Mouse (Mus musculus) spleen, embryonic (tissue): ENCODE measurements around the gene Eif4e.

Source experiments
- CTCF ChIA-PET: fragments of 350-600 bp; sonication (Branson Sonifier 250); formaldehyde crosslinking; loops from one replicate; lab custom pipeline; 2022; lab: Charles Lee

Eif4e gene

DNA sequence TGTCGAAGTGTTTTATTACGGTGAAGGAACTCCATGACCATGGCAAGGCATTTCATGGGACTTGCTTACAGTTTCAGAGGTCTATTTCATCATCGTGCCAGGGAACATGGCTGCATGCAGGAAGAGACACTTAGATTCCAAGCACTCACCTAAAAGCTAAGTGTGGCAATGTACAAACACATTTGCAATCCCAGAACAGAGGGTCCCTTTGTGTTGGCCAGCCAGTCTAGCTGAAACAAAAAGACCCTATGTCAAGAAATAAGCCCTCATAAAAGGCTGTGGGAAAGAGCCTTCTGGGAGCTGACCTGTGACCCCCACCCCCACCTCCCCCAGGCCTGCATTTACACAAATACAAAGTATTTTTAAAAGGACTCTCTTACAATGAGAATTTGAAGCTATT is 34.9 kb downstream of the Eif4e start:
- CTCF ChIA-PET = no interaction called here

DNA sequence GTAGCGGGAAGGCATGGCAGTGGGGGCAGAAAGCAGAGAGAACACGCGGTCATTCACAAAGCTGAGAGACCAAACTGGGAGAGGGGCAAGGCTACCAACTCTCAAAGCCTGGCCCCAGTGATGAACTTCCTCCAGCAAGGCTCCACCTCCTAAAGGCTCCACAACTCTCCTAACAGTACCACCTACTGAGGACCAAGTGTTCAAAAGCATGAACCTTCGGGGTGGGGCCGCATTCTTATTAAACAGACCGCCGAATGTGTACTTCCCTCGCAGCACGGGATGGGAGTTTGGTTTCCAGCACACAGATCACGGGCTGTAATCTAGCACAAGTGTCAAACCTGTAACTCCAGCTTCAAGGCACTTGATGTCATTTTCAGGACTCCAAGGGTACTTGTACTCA is 52.9 kb downstream of the Eif4e start:
- CTCF ChIA-PET = no interaction called here

DNA sequence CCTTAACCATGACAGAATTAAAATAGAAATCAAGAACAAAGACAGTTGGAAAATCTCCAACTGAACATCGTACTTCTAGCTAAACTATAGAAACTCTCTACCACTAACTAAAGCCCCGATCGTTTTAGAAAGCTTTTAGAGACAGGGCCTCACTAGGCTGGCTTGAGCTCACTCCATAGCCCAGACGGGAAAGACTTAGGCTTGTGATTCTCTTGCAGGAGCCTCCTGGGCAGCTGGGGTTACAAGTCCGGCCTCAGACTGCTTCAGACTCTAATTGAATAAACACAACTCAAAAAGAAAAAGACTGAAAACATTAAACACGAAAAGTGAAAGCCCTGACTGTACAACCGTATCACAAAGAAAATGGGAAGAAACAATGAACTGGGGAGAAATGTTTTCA is 60.2 kb downstream of the Eif4e start:
- CTCF ChIA-PET = no interaction called here

DNA sequence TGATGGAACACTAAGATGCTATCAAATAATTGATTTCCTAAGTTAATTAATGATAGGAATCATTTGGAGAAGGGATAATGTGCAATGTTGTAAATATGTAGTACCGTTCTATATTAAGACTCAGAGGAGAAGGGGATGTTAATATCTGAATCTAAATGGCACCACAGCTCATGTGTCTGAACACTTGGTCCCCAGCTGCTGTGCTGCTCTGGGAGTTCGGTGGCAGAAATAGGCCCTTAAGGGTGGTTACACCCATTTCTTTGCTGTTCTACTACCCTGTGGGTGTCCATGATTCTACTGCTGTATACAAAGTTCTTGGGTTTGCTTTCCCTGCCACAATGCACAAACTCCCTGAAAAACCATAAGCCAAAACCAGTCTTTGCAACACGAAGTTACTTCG is 61.2 kb downstream of the Eif4e start:
- CTCF ChIA-PET = no interaction called here

DNA sequence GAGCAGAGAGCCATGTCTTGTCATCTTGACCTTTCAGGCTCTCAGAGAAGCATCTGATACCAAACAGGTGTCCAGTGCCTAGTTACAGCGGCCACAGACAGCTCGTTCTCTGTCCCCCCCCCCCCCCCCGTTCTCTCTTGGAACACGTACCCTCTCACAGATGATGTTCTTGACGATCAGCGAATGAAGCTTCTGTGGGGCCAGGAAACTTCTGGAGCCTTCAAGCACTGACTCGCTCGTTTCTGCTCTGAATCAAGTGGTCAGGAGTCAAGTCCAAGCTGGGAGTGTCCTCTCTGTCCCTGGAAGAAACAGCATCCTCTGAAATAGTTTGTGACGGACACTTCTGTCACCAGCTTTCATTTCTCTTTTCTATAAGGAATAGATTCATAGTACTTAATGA is 62.0 kb downstream of the Eif4e start:
- CTCF ChIA-PET = no interaction called here

DNA sequence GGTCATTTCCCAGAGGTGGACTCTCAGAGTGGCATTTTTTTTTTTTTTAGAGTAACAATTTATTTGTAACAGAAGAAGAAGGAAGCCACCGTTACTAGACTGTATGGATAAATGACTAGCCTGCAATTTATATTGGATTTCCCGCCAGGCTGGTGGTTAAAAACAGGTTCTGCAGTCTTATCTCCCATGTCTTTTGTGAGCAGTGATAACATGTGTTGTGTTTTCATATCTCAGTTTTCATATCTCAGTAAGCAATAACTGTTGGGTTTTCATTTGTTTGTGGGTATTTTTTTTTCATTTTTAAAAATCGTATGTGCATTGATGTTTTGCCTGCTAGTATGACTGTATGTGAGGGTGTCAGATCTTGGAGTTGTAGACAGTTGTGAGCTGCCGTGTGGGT is 65.0 kb downstream of the Eif4e start:
- CTCF ChIA-PET = no interaction called here

DNA sequence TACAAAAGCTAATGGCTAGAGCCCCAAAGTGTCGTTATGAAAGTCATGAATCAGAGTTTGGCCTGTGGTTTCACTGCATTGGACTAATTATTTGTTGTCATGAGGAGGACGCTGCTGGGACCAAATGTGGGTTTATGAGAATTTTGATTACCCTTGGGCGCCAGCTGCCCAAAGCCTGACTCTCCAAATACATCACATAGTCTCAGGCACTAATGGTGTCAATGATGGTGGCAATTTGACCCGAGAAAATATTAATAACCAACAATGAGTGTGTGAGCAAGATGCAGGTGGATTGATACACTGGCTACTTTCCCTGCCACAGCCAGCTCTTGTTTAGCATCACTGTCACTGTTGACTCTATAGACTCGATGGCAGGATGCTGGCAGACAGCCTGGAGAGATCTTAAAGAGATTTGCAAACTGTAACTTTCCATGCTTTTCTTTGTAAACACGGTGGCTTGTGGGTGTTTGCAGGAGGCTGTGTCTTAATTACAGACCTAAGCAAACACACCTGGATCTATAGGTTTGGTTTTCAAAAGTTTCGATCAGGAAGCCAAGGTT is 65.9 kb downstream of the Eif4e start:
- CTCF ChIA-PET = no interaction called here

DNA sequence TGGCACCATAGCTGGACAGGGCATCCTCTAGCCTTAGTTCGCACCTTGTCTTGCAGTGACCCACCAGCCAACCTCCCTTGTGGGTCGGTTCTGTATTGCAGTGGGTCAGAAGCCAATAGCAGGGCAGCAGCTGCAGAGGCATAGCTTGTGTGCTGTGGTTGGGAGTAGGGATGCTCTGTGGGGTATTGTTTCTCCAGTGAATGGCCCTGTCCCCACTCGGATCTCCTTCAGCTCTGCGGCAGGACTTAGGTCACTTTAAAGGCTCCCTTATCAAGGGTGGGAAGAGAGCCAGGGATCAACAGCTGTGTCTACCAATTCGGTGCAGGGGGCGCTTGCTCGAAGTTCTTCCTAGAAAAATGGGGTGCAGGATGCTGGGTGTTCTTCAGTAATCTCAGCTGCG is 67.2 kb downstream of the Eif4e start:
- CTCF ChIA-PET = no interaction called here

DNA sequence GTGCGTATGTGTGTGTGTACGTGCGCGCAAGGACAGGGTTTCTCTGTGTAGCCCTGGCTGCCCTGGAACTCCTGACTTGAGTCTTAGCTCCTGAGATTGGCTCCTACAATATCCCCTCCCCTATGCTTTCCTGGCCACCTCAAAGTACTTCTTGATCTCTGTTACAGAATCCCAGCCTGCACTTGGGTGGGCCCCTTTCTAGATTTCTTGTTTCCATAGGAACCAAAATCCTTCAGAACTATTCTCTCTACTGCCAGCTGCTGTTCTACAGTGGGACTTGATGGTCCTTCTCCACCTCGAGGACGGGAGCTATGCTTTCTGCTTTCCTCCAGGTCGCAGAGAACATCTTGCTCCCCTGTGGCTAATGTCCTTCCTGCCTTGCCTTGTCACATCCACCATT is 67.9 kb downstream of the Eif4e start:
- CTCF ChIA-PET = no interaction called here

DNA sequence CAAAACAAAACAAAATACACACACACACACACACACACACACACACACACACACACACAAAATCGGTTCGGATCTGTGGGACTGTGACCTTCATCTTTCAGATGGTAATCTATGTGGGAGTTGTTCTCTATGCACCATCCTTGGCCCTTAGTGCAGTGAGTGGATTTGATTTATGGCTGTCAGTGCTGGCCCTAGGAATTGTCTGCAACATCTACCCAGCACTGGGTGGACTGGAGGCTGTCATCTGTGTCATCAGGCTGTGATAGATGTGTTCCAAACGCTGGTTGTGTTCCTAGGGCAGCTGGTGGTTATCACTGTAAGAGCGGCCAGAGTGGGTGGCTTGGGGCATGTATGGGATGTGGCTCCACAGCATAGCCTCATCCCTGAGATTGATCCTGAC is 75.1 kb downstream of the Eif4e start:
- CTCF ChIA-PET = no interaction called here

DNA sequence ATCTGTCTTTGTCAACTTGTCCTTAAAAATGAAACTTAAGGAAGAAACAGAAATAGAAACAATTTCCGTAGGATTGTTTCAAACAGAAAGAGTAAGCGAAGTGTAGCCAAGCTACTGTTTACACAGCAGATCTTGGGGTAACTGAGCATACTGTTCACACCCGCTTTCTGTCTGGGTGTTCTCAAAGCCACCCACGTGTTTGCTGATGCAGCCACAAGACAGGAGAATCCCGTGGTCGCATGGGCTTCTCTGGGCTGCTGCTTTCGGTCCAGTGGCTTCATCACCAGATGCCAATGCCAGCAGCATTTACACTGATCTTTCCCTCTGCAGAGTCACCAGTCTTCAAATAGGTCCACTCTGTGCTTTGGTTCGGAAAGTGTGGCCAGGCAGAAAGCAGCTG is 79.2 kb downstream of the Eif4e start:
- CTCF ChIA-PET = no interaction called here

DNA sequence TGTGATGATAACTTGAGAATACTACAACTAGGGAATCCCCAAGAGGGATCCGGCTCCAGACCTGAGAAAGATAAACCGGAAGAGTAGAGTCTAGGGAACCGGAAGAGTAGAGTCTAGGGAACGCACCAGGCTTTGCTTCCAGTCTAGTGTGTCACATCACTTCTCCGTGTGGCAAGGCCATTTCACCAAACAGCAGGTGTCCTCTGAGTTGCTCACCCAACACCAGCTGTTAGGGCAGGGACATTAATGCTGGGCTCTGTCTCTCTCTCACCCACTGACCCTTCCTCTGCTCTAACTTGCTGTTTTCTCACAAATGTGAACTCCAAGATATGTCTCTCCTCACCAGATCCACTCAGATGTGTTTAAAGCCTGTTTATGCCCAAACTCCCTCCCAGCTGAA is 82.7 kb downstream of the Eif4e start:
- CTCF ChIA-PET = no interaction called here
